31 mouse cellular contexts compared by ENCODE assay signal in the genomic region with DNA sequence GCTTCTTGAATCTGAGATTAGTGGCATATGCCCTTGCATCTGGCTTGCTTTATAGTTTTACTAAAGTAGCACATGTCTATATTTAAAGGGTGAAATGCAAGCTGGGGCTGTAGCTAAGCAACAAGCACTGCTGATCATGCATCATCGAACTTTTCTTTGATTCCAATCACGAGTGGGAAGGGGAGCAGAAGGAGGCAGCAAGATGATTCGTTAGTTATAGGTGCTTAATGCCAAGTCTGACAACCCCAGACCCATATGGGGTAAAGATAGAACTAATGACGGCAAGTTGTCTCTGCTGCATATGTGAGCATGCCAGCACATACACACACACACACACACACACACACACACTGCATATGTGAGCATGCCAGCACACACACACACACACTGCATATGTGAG. TPM values are rescaled to one million over a fixed set of nuclear protein-coding genes. Genes with fewer than 3 reads are reported as not detected.
DNase-seq lines count a peak whose midpoint lies in the region; ATAC-seq and TF ChIP-seq lines count a peak whose summit lies in the region.
"Had no signal": no experiment of that assay in that cellular context is flagged by ENCODE, and none has a peak within 500 bp of the region (broad histone marks: within the 10 kb centered on the region; RNA-seq: fewer than 3 reads in every experiment).

No protein-coding gene starts in this region.

- 48% methylated on average over 4 of the region's 4 CpGs for WGBS in forebrain, embryonic 13.5 days
- WGBS in forebrain, embryonic 10.5 days, result 80% methylated on average over 4 of the region's 4 CpGs

- no peak for TF ChIP-seq POLR2A in brain, embryonic 14.5 days (IDR thresholded peaks at IDR 0.05; ENCODE audit: borderline replicate concordance, extremely low read depth, insufficient read depth, insufficient read length, poor library complexity, severe bottlenecking)

- ATAC-seq in forebrain, embryonic 13.5 days, result peak; percentile 25; the same call in 1 of the 2 replicates
- ATAC-seq: inflammation-experienced regulatory T-cells, adult 6 months; Patski had no signal

- H3K9ac ChIP-seq in forebrain, embryonic 13.5 days, result no peak overlapping the region
- H3K9ac ChIP-seq: embryonic facial prominence, embryonic 12.5 days; heart, embryonic 12.5 days; limb, embryonic 12.5 days; liver, embryonic 15.5 days; lung, embryonic 14.5 days had no signal

- DNase-seq in forebrain, embryonic 10.5 days (ENCODE audit: extremely low spot score, low spot score), result no peak
- DNase-seq in layer of hippocampus, adult 18-20 months (ENCODE audit: low spot score in 2 of 2), result peak; percentile 62 to 76
- DNase-seq in layer of hippocampus, postnatal 10 days (ENCODE audit: low spot score in 2 of 2), result no peak
- DNase-seq in brain, embryonic 14.5 days (ENCODE audit: low read depth), result peak; percentile 89
- peak; percentile 81 for DNase-seq in layer of hippocampus, adult 9-11 months
- DNase-seq in adrenal gland, adult (ENCODE audit: inconsistent age in 2 of 2, low spot score in 1 of 2), result no peak
- DNase-seq in adrenal gland, adult 8-10 months, result no peak
- DNase-seq: adrenal gland, postnatal 25 days; cerebellum, adult 2 months; cerebellum, postnatal 25 days; gastrocnemius, postnatal 36 days; heart, adult 18-20 months; heart, postnatal 4 days; kidney, adult 11 months; kidney, postnatal 14 days; lung, embryonic 14.5 days; lung, postnatal 14 days; midbrain, embryonic 14.5 days; retina, postnatal 1 day; spleen, adult 18-20 months; thymus, adult 18-20 months; thymus, postnatal 25 days had no signal

- H3K36me3 ChIP-seq in forebrain, embryonic 13.5 days (ENCODE audit: poor library complexity, severe bottlenecking), result peaks cover 12% of the 10 kb centered on the region; the same call in 1 of the 2 replicates
- H3K36me3 ChIP-seq in forebrain, embryonic 10.5 days (replicated peaks), result peaks cover 9% of the 10 kb centered on the region

- no peak for TF ChIP-seq CTCF in brain, embryonic 14.5 days (IDR thresholded peaks at IDR 0.05; ENCODE audit: borderline replicate concordance, extremely low read depth, insufficient read depth, insufficient read length)

- H3K4me3 ChIP-seq in forebrain, embryonic 13.5 days, result no peak overlapping the region
- no peak overlapping the region for H3K4me3 ChIP-seq in forebrain, embryonic 10.5 days
- H3K4me3 ChIP-seq: embryonic facial prominence, embryonic 12.5 days; heart, embryonic 12.5 days; limb, embryonic 12.5 days; liver, embryonic 15.5 days had no signal

- H3K27me3 ChIP-seq in forebrain, embryonic 13.5 days, result peaks cover 17% of the 10 kb centered on the region
- H3K27me3 ChIP-seq in forebrain, embryonic 10.5 days (ENCODE audit: poor library complexity, severe bottlenecking), result peaks cover 28% of the 10 kb centered on the region
- H3K27me3 ChIP-seq: hindbrain, embryonic 15.5 days; Patski had no signal

- no peaks in the 10 kb centered on the region for H3K9me3 ChIP-seq in forebrain, embryonic 13.5 days (replicated peaks)
- no peaks in the 10 kb centered on the region for H3K9me3 ChIP-seq in forebrain, embryonic 10.5 days
- H3K9me3 ChIP-seq: embryonic facial prominence, embryonic 12.5 days; G1E; heart, embryonic 12.5 days; hindbrain, embryonic 15.5 days; limb, embryonic 12.5 days; liver, embryonic 15.5 days had no signal

- H3K27ac ChIP-seq in forebrain, embryonic 13.5 days, result no peak overlapping the region
- H3K27ac ChIP-seq in forebrain, embryonic 10.5 days, result no peak overlapping the region
- H3K27ac ChIP-seq: embryonic facial prominence, embryonic 12.5 days; hindbrain, embryonic 15.5 days; limb, embryonic 12.5 days had no signal

- peaks cover 39% of the 10 kb centered on the region for H3K4me1 ChIP-seq in forebrain, embryonic 13.5 days
- H3K4me1 ChIP-seq in forebrain, embryonic 10.5 days, result peaks cover 43% of the 10 kb centered on the region

- H3K4me2 ChIP-seq in forebrain, embryonic 13.5 days, result no peak overlapping the region
- H3K4me2 ChIP-seq: embryonic facial prominence, embryonic 12.5 days; heart, embryonic 12.5 days; lung, embryonic 14.5 days had no signal

RNA-seq across cellular contexts. Expression of gene Gm42688, which starts 2.7 kb away (rescaled TPM):
- 2.3 and 2.6 TPM in 2 replicates for polyA plus RNA-seq in forebrain, embryonic 13.5 days (2015; fragmentation: Nextera tagmentation; extraction: Ambion mirVana)
- 1.9 and 2.2 TPM in 2 replicates for polyA plus RNA-seq in forebrain, embryonic 10.5 days (2016; fragmentation: Nextera tagmentation; extraction: Ambion mirVana)
- 1 to 10 TPM; 6.5 to 7.6 TPM for total RNA-seq in layer of hippocampus, adult 18-20 months (2021)
- 1 to 10 TPM; 7.2 to 8.1 TPM for total RNA-seq in layer of hippocampus, postnatal 10 days (2021)
- 10.3 and 11.6 TPM in 2 replicates for polyA plus RNA-seq in brain, embryonic 14.5 days (2012; rRNA removed)
- total RNA-seq in adrenal gland, adult 8-10 months (2022), result 10 to 100 TPM in 2 of 4 experiments, 1 to 10 TPM in 2; 5.9 to 14.3 (median 10.1) TPM

RNA-seq across cellular contexts. Expression of gene Ccdc142, which starts 2.8 kb away (rescaled TPM):
- polyA plus RNA-seq in forebrain, embryonic 13.5 days (2015; fragmentation: Nextera tagmentation; extraction: Ambion mirVana), result 3.5 and 4.0 TPM in 2 replicates
- polyA plus RNA-seq in forebrain, embryonic 10.5 days (2016; fragmentation: Nextera tagmentation; extraction: Ambion mirVana), result 2.6 and 3.1 TPM in 2 replicates
- total RNA-seq in layer of hippocampus, adult 18-20 months (2021), result 1 to 10 TPM; 7.7 to 9.4 TPM
- 10 to 100 TPM in 1 of 2 experiments, 1 to 10 TPM in 1; 5.9 to 12.0 TPM for total RNA-seq in layer of hippocampus, postnatal 10 days (2021)
- polyA plus RNA-seq in brain, embryonic 14.5 days (2012; rRNA removed), result 10.4 and 12.8 TPM in 2 replicates
- total RNA-seq in adrenal gland, adult 8-10 months (2022), result 10 to 100 TPM in 2 of 4 experiments, 1 to 10 TPM in 2; 5.3 to 14.2 (median 9.7) TPM

RNA-seq across cellular contexts. Expression of gene Mrpl53, which starts 4.7 kb away (rescaled TPM):
- 141 and 151 TPM in 2 replicates for polyA plus RNA-seq in forebrain, embryonic 13.5 days (2015; fragmentation: Nextera tagmentation; extraction: Ambion mirVana)
- polyA plus RNA-seq in forebrain, embryonic 10.5 days (2016; fragmentation: Nextera tagmentation; extraction: Ambion mirVana), result 135 and 149 TPM in 2 replicates
- 10 to 100 TPM; 58.4 to 69.3 TPM for total RNA-seq in layer of hippocampus, adult 18-20 months (2021)
- total RNA-seq in layer of hippocampus, postnatal 10 days (2021), result 10 to 100 TPM; 55.6 to 58.1 TPM
- polyA plus RNA-seq in brain, embryonic 14.5 days (2012; rRNA removed), result 99.0 and 142 TPM in 2 replicates
- total RNA-seq in adrenal gland, adult 8-10 months (2022), result 100 to 1,000 TPM in 1 of 4 experiments, 10 to 100 TPM in 3; 81.6 to 113 (median 89.5) TPM

RNA-seq across cellular contexts. Expression of gene Mogs, which starts 11.1 kb away (rescaled TPM):
- 13.5 and 19.2 TPM in 2 replicates for polyA plus RNA-seq in forebrain, embryonic 13.5 days (2015; fragmentation: Nextera tagmentation; extraction: Ambion mirVana)
- 32.6 and 38.3 TPM in 2 replicates for polyA plus RNA-seq in forebrain, embryonic 10.5 days (2016; fragmentation: Nextera tagmentation; extraction: Ambion mirVana)
- 10 to 100 TPM; 27.0 TPM for total RNA-seq in layer of hippocampus, adult 18-20 months (2021)
- total RNA-seq in layer of hippocampus, postnatal 10 days (2021), result 10 to 100 TPM; 27.7 to 30.3 TPM
- polyA plus RNA-seq in brain, embryonic 14.5 days (2012; rRNA removed), result 45.3 and 63.1 TPM in 2 replicates
- 10 to 100 TPM; 45.9 to 91.9 (median 62.8) TPM for total RNA-seq in adrenal gland, adult 8-10 months (2022)

RNA-seq across cellular contexts. Expression of gene Wbp1, which starts 17.2 kb away (rescaled TPM):
- 239 and 249 TPM in 2 replicates for polyA plus RNA-seq in forebrain, embryonic 13.5 days (2015; fragmentation: Nextera tagmentation; extraction: Ambion mirVana)
- polyA plus RNA-seq in forebrain, embryonic 10.5 days (2016; fragmentation: Nextera tagmentation; extraction: Ambion mirVana), result 125 and 137 TPM in 2 replicates
- 10 to 100 TPM; 47.4 to 52.5 TPM for total RNA-seq in layer of hippocampus, adult 18-20 months (2021)
- total RNA-seq in layer of hippocampus, postnatal 10 days (2021), result 10 to 100 TPM; 68.6 to 72.7 TPM
- polyA plus RNA-seq in brain, embryonic 14.5 days (2012; rRNA removed), result 298 and 440 TPM in 2 replicates
- 100 to 1,000 TPM; 100 to 106 (median 105) TPM for total RNA-seq in adrenal gland, adult 8-10 months (2022)

Comparison
In these comparisons a context has a peak if more than half of its experiments do, and no peak if none do; other contexts are left out.
1. DNase-seq: peak in layer of hippocampus, adult 18-20 months (2 of 2), brain, embryonic 14.5 days (single experiment) and layer of hippocampus, adult 9-11 months (single experiment); none in forebrain, embryonic 10.5 days (single experiment), layer of hippocampus, postnatal 10 days (0 of 2), adrenal gland, adult (0 of 2) and adrenal gland, adult 8-10 months (single experiment).